Mouse (Mus musculus) limb, embryonic 12.5 days (tissue): Measurements from ENCODE around the gene Mapk11. TPM values are rescaled to one million over a fixed set of nuclear protein-coding genes. Genes with fewer than 3 reads are reported as not detected.
A peak's percentile ranks its signal among the peaks of the same experiment; 100 is the strongest.

Experiments
- ATAC-seq: fragments of 200-750 bp; cut with Nextera tagmentation; 2 replicates; pipeline ENCODE4 v1.8.0; 2017; ENCODE audit warnings: low read depth, moderate TSS enrichment; ENCODE audit not compliant: insufficient number of reproducible peaks, insufficient read depth, low FRiP score, low TSS enrichment
- H3K27ac ChIP-seq: fragments of 300-500 bp; sonication (generic); 2 replicates; pipeline ENCODE4 v1.5.1; 2016; ENCODE audit warnings: mild to moderate bottlenecking, moderate library complexity
- H3K27me3 ChIP-seq: fragments of 300-500 bp; sonication (generic); 2 replicates; pipeline ENCODE4 v1.6.1; 2016; ENCODE audit warnings: mild to moderate bottlenecking, moderate library complexity
- H3K36me3 ChIP-seq: fragments of 300-500 bp; sonication (generic); 2 replicates; pipeline ENCODE4 v1.6.1; 2016; ENCODE audit warnings: mild to moderate bottlenecking, moderate library complexity
- H3K4me1 ChIP-seq: fragments of 300-500 bp; sonication (generic); replicated peaks from 2 replicates; pipeline ENCODE4 v1.6.1; 2016
- H3K4me2 ChIP-seq: fragments of 300-500 bp; sonication (generic); 2 replicates; pipeline ENCODE4 v1.6.1; 2016; ENCODE audit warnings: mild to moderate bottlenecking, moderate library complexity
- H3K4me3 ChIP-seq: fragments of 300-500 bp; sonication (generic); replicated peaks from 2 replicates; pipeline ENCODE4 v1.5.1; 2016; ENCODE audit warnings: mild to moderate bottlenecking
- H3K9ac ChIP-seq: fragments of 300-500 bp; sonication (generic); replicated peaks from 2 replicates; pipeline ENCODE4 v1.6.1; 2016; ENCODE audit warnings: mild to moderate bottlenecking, moderate library complexity
- H3K9me3 ChIP-seq: fragments of 300-500 bp; sonication (generic); 2 replicates; pipeline ENCODE4 v1.6.1; 2016; ENCODE audit warnings: mild to moderate bottlenecking, moderate library complexity
- WGBS: fragments of 180-500 bp; shearing (Covaris S2); methylation state at CpG from one replicate; pipeline ENCODE4 v1.1.7; 2016; 5-methylcytosine and 5-hydroxymethylcytosine counted together
- microRNA-seq: library from miRNA; unstranded; fragments of <30 nt; microRNA quantifications from one replicate; pipeline ENCODE4, GENCODE M21; 2017
- polyA plus RNA-seq: library from polyadenylated mRNA; unstranded; fragments of >200 nt; fragmentation: Nextera tagmentation; extraction: Ambion mirVana; gene quantifications from 2 replicates; pipeline ENCODE4 v1.2.1, GENCODE M21; 2016

The Mapk11 gene
- polyA plus RNA-seq, 1 experiment from 2014 or later: 13.6 TPM

GRCm38 (mm10) chr15:89100823-89101222 is 48.6 kb downstream of the Mapk11 start:
- Histone ChIP-seq H3K9me3 (no peaks in the 10 kb centered on the region), H3K9ac (no peak overlapping the region), H3K4me1 (no peaks in the 10 kb centered on the region), H3K4me3 (no peak overlapping the region), H3K36me3 (peaks cover 100% of the 10 kb centered on the region), H3K27ac (no peak overlapping the region), H3K27me3 (no peaks in the 10 kb centered on the region), H3K4me2 (no peak overlapping the region)
- no peak for ATAC-seq
- 90% methylated on average over 12 of the region's 12 CpGs for WGBS

- H3K36me3 ChIP-seq: peaks cover 100% of the 10 kb centered on the region
- 88% methylated on average over 7 of the region's 7 CpGs for WGBS
- ATAC-seq: no peak
Observed at GRCm38 (mm10) chr15:89098616-89099015, 50.8 kb downstream of the Mapk11 start.

GRCm38 (mm10) chr15:89097450-89097849 is 52.0 kb downstream of the Mapk11 start:
- Histone ChIP-seq H3K9me3 (no peaks in the 10 kb centered on the region), H3K27ac (no peak overlapping the region), H3K4me3 (no peak overlapping the region), H3K4me2 (no peak overlapping the region), H3K4me1 (no peaks in the 10 kb centered on the region), H3K9ac (no peak overlapping the region), H3K27me3 (no peaks in the 10 kb centered on the region), H3K36me3 (peaks cover 100% of the 10 kb centered on the region)
- 92% methylated on average over 5 of the region's 5 CpGs for WGBS
- no peak for ATAC-seq

More at GRCm38 (mm10) chr15:89098616-89099015, 50.8 kb downstream of the Mapk11 start:
- Histone ChIP-seq H3K9ac (no peak overlapping the region), H3K27me3 (no peaks in the 10 kb centered on the region), H3K4me3 (no peak overlapping the region), H3K4me2 (no peak overlapping the region), H3K27ac (no peak overlapping the region), H3K9me3 (no peaks in the 10 kb centered on the region), H3K4me1 (no peaks in the 10 kb centered on the region)

Small RNAs within 50 kb of the gene (microRNA-seq; reads per million reads assigned to microRNA genes)
- 3.5 reads per million, percentile 10 among the genes with 10 or more reads in this experiment for gene Mir6958
- not detected for gene Mir7118

Other genes with a start within 250 kb of the Mapk11 start
- not detected in 2 replicates for gene Ttll8, start 195.2 kb downstream of the Mapk11 start, polyA plus RNA-seq
- gene Mlc1, start 170.6 kb downstream of the Mapk11 start, polyA plus RNA-seq: not detected in 2 replicates
- not detected in 2 replicates for gene Mov10l1, start 166.7 kb downstream of the Mapk11 start, polyA plus RNA-seq
- 0.41 and 0.54 TPM in 2 replicates for gene Panx2, start 89.9 kb downstream of the Mapk11 start, polyA plus RNA-seq
- gene Trabd, start 74.5 kb downstream of the Mapk11 start, polyA plus RNA-seq: 48.6 and 48.7 TPM in 2 replicates
- gene Selenoo, start 60.5 kb downstream of the Mapk11 start, polyA plus RNA-seq: 19.2 and 21.1 TPM in 2 replicates
- gene Tubgcp6, start 26.5 kb downstream of the Mapk11 start, polyA plus RNA-seq: 22.7 and 24.8 TPM in 2 replicates
- 15.0 and 15.2 TPM in 2 replicates for gene Hdac10, start 20.9 kb downstream of the Mapk11 start, polyA plus RNA-seq
- gene Mapk12, start 8.9 kb downstream of the Mapk11 start, polyA plus RNA-seq: 8.9 and 9.3 TPM in 2 replicates
- gene Plxnb2, start 31.2 kb upstream of the Mapk11 start, polyA plus RNA-seq: 157 and 170 TPM in 2 replicates
- gene Dennd6b, start 46.9 kb upstream of the Mapk11 start, polyA plus RNA-seq: 30.1 and 31.2 TPM in 2 replicates
- gene Ppp6r2, start 61.9 kb upstream of the Mapk11 start, polyA plus RNA-seq: 30.5 and 33.3 TPM in 2 replicates
- gene Sbf1, start 165.7 kb upstream of the Mapk11 start, polyA plus RNA-seq: 57.2 and 73.4 TPM in 2 replicates
- 0.16 and 0.17 TPM in 2 replicates for gene Adm2, start 173.1 kb upstream of the Mapk11 start, polyA plus RNA-seq
- gene Miox, start 184.8 kb upstream of the Mapk11 start, polyA plus RNA-seq: not detected in 2 replicates
- 43.3 and 47.4 TPM in 2 replicates for gene Lmf2, start 206.0 kb upstream of the Mapk11 start, polyA plus RNA-seq
- 175 and 183 TPM in 2 replicates for gene Ncaph2, start 206.1 kb upstream of the Mapk11 start, polyA plus RNA-seq
- gene Sco2, start 224.2 kb upstream of the Mapk11 start, polyA plus RNA-seq: 4.2 and 5.3 TPM in 2 replicates
- 1.5 TPM in 2 replicates for gene Tymp, start 227.4 kb upstream of the Mapk11 start, polyA plus RNA-seq
- 0.33 and 0.48 TPM in 2 replicates for gene Odf3b, start 229.7 kb upstream of the Mapk11 start, polyA plus RNA-seq
- 0.05 TPM in 1 of 2 replicates, not detected in the other for gene Klhdc7b, start 235.3 kb upstream of the Mapk11 start, polyA plus RNA-seq